Mouse (Mus musculus) thymus, postnatal 14 days (tissue): ENCODE measurements around the gene U2af1.
A peak's percentile ranks its signal among the peaks of the same experiment; 100 is the strongest.

ENCODE experiments used
- DNase-seq: peaks from one replicate; pipeline ENCODE4 v3.0.0; 2021

Gene U2af1

DNA sequence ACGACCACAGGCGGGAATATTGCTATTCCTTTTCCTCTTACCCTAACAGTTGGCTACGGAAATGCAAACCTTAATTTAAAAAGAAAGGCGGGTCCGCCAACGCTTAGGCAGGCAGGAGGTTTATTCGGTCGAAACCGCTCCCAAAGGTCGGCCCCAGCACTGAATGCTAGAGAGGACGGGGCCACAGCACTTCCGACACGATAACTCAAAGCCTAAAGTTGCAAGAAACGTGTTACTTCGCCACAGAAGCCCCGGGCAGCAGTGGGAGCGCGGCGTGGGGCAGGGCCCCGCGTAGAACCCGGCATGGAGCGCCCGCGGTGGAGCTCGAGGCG is 590 bp downstream of the U2af1 start:
- peak; percentile 49 for DNase-seq

DNA sequence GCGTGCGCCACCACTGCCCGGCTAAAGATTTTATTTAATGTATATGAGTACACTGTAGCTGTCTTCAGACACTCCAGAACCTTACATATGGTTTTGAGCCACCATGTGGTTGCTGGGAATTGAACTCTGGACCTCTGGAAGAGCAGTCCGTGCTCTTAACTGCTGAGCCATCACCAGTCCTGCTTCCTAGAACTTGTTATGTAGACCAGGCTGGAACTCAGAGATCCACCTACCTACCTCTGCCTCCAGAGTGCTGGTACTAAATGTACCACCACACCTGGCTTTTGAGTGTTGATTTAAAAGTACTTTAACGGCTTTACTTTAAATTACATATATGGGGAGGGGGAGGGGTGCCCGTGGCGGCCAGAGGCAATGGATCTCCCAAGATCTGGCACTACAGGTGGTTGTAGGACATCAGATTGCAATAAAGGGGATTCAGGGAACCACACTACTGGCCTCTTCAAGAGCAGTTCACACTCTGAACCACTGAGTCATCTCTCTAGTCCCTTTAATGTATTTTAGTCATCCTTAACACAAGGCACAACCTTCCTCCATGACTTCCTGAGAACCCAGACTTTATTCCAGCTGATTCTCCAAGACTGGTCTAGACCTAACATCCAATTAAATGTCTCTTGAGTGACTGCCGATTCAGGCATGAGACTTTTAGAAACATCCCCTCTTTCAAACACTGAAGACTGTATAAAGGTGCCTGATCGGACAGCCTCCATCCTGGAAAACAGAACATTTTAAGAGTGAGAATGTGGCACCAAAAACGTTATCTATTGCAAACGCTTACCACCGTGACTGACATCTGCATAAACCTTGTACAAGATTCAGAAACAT is 1.3 kb downstream of the U2af1 start:
- DNase-seq: no peak

DNA sequence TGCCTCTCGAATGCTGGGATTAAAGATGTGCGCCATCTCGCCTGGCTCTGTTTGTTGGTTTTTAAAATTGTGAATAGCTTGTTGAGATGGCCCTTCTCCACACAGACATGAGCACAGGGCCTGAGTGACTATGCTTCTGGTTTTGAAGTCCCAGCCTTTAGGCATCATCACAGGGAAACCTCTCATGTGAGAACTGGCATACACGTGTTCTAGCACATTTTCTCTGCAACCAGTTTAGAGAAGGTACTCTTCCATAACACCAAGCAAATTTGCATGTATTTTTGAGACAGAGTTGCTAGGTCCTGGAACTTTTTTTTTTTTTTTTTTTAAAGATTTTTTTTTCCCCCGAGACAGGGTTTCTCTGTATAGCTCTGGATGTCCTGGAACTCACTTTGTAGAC is 2.0 kb downstream of the U2af1 start:
- no peak for DNase-seq

DNA sequence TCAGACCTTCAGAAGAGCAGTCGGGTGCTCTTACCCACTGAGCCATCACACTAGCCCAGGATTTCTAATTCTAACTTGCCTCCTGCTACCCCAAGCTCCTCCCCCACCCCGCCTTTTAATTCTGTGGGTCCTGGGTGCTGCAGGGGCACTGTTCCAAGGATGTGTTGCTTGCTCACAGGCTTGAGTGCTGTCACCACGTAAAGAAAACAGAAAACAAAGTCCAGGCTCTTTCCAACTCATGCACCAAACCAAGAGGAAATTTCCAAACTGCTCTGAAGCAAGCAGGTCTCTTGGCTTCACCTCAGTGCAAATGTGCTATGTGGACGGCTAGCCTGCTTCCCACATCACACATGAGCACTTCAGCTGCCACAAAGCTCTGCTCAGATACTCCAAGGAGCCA is 3.3 kb downstream of the U2af1 start:
- no peak for DNase-seq

DNA sequence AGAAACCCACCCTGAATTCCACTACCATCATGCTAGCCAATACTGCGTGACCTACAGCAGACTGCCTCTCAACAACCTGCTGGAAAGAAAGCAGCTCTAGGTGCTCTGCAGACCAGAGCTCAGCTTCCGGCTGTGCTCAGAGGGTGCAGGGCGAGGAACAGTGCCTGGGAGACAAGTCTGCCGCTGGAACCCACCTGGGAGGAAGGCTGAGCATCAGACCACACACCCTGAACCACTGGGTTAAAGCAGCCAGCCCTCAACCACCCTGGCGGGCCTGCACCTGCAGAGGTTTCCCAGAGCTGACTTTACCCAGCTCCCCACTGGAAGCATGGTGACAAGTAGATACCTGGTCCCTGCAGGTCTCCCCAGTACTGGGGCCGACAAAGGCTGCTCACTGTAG is 5.4 kb downstream of the U2af1 start:
- DNase-seq: peak; percentile 51

DNA sequence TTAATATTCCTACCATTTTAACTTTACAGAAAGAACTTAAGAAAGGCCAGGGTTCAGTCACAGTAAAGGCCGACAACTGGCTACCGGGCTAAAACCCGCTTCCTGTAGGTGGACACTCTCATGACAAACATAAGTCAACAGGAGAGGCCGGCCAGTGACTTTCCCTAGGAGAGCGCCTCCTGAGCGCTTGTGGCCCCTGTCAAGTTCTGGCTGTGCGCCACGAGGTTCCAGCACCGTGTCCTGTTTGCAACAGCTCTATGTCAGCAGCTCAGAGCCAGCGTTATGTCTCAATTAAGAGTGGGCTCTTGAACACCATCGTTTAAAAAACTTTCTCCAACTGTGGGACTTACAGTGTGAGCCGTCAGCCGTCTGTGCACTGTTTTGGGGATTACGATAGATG is 6.5 kb downstream of the U2af1 start:
- DNase-seq: no peak

DNA sequence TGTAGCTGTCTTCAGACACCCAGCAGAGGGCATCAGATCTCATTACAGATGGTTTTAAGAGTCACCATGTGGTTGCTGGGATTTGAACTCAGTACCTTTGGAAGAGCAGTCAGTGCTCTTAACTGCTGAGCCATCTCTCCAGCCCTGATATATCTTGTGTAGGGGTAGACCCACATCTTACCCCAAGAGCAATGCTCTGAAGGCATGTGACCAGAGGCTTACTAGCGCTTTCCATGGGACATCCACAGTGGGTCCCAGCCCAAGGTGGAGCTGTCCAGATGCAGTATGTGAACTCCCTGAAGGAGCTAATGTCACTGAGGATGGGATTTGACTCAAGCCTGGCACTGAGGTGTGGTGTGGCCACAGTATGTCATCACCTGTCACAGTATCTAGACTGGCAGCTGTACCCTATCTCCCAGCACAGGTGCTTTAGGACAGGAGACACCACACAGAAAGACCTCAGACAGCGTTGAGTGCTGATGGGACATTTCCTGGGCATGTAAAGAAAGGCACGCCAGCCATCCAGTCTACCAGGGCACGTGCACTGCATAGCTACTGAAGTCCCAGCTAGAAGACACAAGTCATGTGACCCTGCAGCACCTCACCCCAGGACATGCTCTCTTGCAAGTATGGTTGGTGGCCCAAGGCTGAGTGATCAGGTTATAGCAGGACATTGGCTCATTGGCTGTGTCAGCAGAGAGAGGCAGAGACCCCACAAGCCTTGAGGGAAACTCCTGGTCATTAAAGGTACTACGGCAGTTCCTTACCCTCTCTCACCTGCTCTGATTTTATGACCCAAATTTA is 12.3 kb downstream of the U2af1 start:
- no peak for DNase-seq

DNA sequence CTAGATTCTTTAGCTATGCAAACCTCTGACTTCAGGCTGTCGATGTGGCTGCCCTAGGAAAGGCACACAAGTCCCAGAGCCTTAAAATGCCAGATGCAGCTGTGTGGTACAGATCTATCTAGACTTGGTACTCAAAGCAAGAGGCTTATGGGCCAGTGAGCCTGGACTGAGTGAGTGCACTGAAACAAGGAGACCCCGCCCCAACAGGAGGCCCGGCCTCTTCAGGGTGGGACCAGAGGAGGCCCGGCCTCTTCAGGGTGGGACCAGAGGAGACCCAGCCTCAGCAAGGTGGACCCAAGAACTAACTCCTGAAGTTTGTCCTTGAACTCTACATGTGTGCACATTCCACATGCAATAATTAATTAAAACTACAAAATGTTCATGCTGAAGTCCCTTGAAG is 15.8 kb downstream of the U2af1 start:
- no peak for DNase-seq

DNA sequence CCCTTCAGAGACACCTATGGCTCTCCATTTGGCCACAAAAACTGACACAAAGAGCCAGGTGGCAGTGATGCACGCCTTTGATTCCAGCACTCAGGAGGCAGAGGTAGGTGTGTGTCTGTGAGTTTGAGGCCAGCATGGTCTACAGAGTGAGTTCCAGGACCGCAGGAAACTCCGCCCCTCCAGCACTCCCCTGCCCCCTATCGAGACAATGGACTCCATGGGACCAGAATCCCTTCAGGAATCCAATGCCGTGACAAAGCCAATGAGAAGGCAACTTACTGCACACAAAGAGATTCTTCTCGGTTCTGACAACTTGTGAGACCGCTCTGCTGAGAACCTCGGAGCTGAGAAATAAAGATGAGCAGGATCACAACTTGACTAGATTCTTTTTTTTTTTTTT is 16.4 kb downstream of the U2af1 start:
- DNase-seq: no peak

DNA sequence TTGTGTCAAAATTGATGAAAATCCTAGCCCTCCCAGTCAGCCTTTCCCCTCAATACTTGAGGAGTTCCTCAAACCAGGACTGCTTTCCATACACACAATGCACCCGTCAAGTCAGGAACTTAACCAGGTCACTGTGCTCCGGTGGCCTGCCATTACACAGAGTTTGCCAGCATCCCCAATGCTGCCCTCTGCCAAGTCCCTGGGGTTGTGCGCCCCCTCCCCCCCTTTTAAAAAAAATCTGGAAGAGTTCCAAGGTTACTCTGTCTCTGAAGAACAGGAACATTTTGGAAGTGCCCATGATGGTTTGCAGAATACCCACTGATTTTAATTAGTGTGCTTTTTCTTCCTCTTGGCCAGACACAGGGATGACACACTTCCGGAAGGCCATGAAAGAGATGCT is 19.0 kb downstream of the U2af1 start:
- no peak for DNase-seq

DNA sequence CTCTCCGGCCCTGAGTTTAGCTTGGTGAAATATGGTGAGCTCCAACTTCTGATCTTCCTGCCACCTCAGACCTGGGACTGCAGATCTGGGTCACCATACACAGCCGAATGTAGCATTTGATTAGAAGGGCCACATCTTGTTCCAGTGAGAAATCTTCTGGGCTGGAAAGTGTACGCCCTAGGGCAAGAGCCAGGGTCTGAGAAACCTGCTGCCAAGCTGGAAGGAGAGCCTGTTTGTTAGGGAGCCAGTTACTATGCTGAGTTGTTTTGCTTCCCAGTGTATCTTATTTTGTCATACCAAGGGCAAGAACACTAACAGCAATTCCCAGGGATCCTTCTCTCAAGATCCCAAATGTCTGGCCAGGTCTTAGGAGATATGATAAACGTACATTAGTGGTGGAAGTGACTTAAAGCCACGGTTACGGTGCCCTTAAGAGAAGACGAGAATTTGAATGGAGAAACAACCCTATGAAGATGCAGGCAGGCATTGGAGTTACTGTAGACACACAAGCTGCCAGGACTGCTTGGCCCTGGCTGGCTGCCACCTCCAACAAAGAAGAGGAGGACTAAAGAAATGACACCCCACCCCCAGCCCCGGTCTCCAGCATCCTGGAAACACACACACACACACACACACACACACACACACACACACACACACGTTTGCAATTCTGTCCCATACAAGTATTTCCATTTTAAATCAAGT is 20.7 kb downstream of the U2af1 start:
- no peak for DNase-seq

DNA sequence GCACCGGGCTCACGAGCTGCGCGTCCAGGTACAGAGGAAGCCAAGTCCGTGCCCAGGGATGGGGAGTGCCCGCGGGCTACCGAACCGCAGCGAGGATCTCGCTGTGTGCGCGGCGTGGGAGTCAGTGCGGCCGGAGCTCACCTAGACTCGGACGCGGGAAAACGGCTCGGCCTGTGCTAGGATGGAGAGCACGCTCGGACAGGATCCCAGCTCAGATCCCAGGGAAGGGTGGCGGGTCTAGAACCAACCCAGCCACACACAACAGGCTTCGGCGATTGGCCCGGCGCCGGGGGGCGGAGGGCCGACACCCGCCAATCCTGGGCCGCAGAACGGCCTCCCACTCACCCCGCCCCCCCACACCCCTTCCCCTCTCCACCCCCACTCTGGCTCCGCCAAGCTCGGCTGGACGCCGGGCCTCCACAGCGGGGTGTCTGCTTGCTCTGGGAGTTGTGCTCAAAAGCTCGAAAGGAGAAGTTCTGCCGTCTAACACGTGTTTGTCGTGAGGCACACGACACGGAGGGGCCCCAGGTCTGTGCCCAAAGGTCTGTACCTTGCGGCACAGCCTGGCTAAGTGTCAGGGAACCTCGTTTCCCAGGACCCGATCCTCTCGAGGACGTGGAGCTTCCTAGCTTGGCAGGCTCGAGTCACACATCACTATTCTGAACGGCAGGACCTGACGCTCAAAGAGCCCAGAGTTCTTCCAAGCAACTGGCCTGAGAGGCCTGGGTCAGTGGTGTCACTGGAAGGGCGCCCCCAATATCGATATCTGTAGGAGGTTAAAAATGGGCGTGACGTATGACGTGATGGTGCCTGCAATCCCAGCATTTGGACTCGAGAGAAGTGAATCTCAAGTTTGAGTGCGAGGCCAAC is 21.5 kb downstream of the U2af1 start, which contains the start of gene Cbs:
TSS of gene Cbs (minus strand) at position 297 of the 870 bp plus-strand sequence.
- peak; percentile 60 for DNase-seq

DNA sequence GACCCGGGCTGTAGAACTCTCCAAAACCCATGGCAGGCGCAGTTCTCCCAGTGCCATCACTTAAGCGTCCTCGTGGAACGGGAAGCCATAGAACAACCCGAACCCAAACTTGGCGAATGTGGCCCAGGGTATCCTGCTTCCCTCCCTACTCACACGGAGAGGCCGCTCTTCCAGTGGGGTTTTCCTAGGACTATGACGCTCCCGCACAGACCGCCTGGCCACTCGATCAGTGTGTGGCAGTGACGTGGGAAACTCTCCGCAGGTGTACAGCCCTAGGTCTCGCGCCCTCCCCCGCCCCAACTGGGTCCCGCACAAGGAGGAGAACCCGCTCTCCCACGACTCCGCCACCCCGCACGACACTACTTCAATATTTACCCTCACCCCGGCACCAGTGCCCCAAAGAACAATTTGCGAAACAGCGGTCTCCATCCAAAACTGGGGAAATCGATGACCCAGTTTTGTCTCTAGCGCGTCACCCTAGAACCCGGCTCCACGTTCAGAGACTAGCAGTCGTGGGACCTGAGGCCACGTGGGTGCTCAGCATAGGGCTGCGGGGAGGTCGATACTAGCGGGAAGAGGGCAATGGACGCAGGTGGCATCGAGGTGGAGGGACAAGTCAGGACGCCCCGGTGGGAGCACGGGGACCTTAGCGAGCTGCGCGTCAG is 22.3 kb downstream of the U2af1 start:
- no peak for DNase-seq

DNA sequence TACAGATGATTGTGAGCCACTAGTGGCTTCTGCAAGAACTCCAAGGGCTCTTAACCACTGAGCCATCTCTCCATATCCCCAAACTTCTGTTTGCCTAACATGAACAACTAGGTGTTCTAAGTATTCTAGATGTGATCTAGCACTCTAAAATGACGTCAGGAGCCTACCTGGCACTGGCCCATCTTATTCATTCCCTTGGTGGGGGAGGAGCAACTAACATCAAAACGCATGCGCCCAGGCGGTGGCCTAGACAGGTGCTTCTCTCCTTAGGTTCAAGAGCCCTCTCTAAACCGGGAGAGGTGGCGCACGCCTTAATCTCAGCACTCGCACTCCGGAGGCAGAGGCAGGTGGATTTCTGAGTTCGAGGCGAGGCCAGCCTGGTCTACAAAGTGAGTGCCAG is 22.9 kb downstream of the U2af1 start:
- no peak for DNase-seq

DNA sequence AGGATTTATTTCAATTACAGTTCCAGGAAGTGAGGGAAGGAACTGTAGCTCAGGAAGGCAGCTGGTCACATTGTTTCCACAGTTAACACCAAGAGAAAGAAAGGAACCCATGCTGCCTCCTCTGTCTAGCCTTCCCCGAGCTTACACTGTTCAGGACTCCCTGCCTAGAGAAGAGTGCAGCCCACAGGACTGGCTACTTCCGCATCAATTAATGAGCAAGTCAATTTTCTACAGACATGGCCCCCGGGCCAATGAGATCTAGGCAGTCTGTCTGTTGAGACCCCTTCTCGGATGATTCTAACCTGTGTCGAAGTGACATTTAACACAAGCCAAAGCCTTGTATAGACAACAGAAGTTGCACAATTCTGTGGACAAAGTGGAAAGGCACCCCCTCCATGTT is 23.8 kb downstream of the U2af1 start:
- no peak for DNase-seq

DNA sequence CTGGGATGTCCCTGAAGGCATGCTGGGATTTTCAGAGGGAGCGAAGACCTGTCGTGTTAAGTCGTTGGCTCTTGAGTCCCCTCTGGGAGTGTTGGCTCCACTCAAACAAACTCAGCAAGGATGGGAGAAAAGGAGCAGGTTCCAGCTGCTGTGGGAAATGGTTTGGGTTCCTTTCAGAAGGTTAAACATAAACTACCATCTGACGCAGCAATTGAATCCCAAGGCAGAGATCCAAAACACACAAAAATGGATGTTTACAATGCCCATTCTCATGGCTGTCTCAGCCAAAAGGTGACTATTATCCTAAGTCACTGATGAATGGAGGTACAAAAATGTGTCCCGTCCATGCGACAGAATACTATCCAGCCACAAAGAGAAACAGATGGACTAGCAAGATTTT is 25.7 kb downstream of the U2af1 start:
- DNase-seq: no peak

DNA sequence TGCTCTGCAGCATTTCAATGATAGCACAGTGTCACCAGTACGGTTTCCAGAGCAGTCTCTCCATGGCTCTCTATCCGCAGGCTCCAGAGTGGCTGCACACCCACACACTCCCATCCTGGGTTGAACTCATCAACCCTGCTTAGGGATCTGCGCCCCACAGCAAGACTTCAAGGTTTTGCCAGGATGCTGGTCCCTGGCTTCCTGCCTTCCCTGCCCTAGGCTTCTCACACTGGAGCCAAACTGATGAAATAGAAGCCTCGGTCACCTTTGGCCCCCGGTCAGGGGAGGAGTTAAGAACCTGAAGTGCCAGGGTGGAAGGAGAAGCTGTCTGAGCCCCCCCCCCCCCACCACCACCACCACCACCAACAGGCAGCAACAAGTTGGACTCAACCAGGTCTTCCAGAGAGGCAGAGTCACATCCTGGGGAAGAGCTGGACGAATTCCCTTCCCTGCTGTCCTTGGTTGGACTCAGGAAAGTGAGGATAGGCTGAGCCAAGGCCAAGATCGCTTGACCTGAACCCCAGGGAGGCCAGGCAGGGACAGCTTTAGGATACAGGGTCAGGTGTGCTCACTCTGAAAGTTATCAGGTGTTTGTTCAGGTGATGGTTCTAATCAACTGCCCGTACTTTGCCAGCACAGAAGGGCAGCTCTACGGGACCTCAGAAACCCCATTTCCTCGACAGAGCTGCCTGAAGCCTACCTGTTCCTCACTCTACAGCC is 27.5 kb downstream of the U2af1 start:
- DNase-seq: no peak

DNA sequence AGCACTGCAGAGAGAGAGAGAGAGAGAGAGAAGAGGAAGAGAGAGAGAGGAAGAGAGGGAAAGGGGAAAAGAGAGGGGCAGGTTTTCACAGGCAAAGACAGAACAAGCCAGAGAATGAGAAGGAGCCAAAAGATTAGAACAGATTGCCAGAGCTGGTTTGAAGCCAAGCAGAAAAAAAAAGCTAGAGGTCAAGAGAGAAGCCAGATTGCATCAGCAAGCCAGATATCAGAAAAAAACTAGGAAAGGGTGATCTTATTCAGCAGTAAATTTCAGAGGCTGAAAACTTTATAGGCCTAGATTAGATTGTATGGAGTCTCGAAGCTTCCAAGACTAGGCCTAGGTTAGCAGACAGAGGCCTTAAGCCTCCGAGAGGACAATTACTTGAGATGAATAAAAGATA is 30.7 kb downstream of the U2af1 start:
- no peak for DNase-seq

DNA sequence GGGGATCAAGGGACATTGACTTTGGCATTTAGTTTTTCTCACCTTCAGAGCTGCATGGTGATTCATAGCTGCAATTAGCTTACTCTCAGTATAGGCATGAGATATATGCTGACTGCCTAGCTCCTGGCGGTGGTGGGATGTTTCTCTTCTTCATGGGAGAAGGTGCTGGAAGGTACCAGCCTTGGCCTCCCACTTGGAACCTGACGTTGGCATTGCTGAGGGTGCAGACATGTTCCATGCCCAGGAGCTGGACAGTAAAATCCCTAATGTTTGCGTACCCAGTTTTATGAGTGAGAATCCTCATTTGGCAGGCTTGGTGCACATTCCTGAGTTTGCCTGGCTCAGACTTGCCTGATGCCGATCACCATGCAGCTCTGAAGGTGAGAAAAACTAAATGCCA is 35.6 kb downstream of the U2af1 start:
- no peak for DNase-seq

DNA sequence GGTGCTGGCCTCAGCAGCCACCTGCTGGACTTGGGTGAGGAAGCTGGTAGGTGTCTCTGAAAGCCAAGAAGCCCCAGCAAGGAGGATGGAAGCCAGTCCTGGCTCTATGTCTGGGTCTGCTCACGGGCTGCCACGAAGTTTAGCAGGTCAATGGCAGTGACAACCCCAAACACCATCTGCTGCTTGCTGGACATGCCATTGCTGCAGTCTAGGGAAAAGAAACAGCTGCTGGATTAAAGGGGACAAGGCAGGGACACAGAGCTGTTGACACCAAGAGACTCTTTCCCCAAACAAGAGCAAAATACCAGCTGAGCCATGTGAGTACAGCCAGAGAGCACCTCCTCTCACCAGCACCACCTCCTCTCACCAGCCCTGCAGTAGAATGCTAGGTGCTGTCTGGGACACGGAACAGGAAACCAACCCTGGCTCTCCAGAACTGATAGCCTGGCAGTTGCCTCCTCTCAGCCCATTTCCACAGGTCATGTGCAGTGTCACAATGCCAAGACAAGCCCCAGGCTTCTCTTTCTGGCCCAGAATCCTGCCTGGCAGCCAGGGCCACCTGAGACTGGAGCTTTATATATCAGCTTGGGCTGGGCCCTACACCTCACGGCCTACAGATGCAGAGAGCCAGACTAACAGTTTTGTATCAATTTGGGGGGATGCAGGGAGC is 45.5 kb downstream of the U2af1 start:
- DNase-seq: no peak

DNA sequence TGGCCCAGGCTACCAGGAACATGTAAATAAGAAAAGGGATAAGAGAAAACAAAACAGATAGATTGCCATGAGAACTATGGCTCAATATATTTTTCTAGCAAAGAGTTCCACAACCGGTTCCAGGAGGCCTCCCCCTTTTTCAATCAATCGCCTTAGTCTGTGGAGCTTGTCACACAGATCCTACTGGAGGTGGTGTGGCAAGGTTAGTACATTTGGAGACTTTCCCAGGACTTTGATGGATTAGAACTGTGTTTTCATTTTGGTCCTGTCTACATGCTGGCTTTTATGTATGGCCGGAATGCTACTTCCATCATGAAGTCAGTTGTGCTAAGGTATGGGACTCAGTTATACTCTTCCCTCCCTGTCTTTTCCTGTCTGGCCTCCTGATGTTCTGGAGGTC is 48.8 kb downstream of the U2af1 start:
- no peak for DNase-seq
